Mouse (Mus musculus): ENCODE data around the gene Snx9.

GRCm38 (mm10) chr17:5893092-5893491, 52.0 kb downstream of the Snx9 start:
- TF ChIP-seq POLR2A (IDR thresholded peaks at IDR 0.05; ENCODE audit: low read depth, low read length) (no peak), CTCF (IDR thresholded peaks at IDR 0.05; ENCODE audit: borderline replicate concordance, insufficient read depth, low read length) (no peak)

All from embryonic fibroblast, embryonic 13.5 days (primary cell).